7 mouse cellular contexts compared by ENCODE assay signal in genomic region chr8:20016082-20016840, GRCm38 (mm10).
DNase-seq lines count a peak whose midpoint lies in the region; TF ChIP-seq lines count a peak whose summit lies in the region.
"Not testable (repeated sequence)": the region's sequence is repeated elsewhere in the genome, so short reads cannot be mapped to it uniquely, and the experiment has no call there.

No protein-coding gene starts in this region.

- intact Hi-C loops in heart, adult 2 months (cut with DNase I); left cerebral cortex, postnatal 14 days (cut with DNase I): not testable (repeated sequence)

- not testable (repeated sequence) for H3K4me3 ChIP-seq in heart, adult 2 months

- WGBS in heart, adult 2 months = 89% methylated on average over 17 of the region's 17 CpGs

- not testable (repeated sequence) for H3K27me3 ChIP-seq in heart, adult 2 months (ENCODE audit: control insufficient read depth, insufficient read depth, low read length)

- H3K4me1 ChIP-seq in heart, adult 2 months (ENCODE audit: control insufficient read depth, insufficient read depth, low read length) = not testable (repeated sequence)

- not testable (repeated sequence) for TF ChIP-seq EP300 in heart, adult 2 months (IDR thresholded peaks at IDR 0.05; ENCODE audit: insufficient read depth, low read depth, low read length)

- not testable (repeated sequence) for H3K36me3 ChIP-seq in heart, adult 2 months (ENCODE audit: control insufficient read depth, insufficient read depth, low read length)

- not testable (repeated sequence) for H3K79me2 ChIP-seq in heart, adult 2 months (replicated peaks; ENCODE audit: control insufficient read depth, insufficient read depth, low read length)

- peak; percentile 23 for DNase-seq in adrenal gland, postnatal 14 days
- peak; percentile 28 to 44 for DNase-seq in frontal cortex, adult 2 months (ENCODE audit: extremely low spot score in 1 of 2, low spot score in 1 of 2)
- peak; percentile 47 to 57 for DNase-seq in heart, adult 2 months
- peak; percentile 21 to 30 for DNase-seq in kidney, postnatal 4 days
- DNase-seq in left cerebral cortex, postnatal 14 days (ENCODE audit: low spot score in 2 of 2) = peak; percentile 21 to 52
- DNase-seq in ovary, postnatal 36 days (ENCODE audit: low spot score) = peak; percentile 55
- peak; percentile 11 to 41 for DNase-seq in thymus, adult 18-20 months

- not testable (repeated sequence) for TF ChIP-seq POLR2A in heart, adult 2 months (IDR thresholded peaks at IDR 0.05; ENCODE audit: insufficient read depth, low read depth, low read length)

- not testable (repeated sequence) for H3K27ac ChIP-seq in heart, adult 2 months

- H3K9ac ChIP-seq in heart, adult 2 months (ENCODE audit: low read depth, low read length) = not testable (repeated sequence)

- not testable (repeated sequence) for TF ChIP-seq CTCF in heart, adult 2 months (IDR thresholded peaks at IDR 0.05)
